Mouse (Mus musculus): ENCODE results near the gene Igfals. TPM values are rescaled to one million over a fixed set of nuclear protein-coding genes. Genes with fewer than 3 reads are reported as not detected.

The Igfals gene
- polyA plus RNA-seq, 1 experiment from 2014 or later, result 0.23 TPM

- Histone ChIP-seq H3K4me1 (peaks cover 27% of the 10 kb centered on the region), H3K27ac (no peak overlapping the region), H3K4me2 (replicated peaks) (no peak overlapping the region), H3K27me3 (no peaks in the 10 kb centered on the region), H3K9ac (no peak overlapping the region), H3K9me3 (replicated peaks) (no peaks in the 10 kb centered on the region), H3K36me3 (peaks cover 50% of the 10 kb centered on the region), H3K4me3 (no peak overlapping the region)
- 90% methylated on average over 3 of the region's 3 CpGs for WGBS
- no peak for ATAC-seq (ENCODE audit: low FRiP score)
Observed at GRCm38 (mm10) chr17:24888862-24889261, 23.1 kb downstream of the Igfals start.

- Histone ChIP-seq H3K4me3 (no peak overlapping the region), H3K9ac (no peak overlapping the region), H3K27ac (no peak overlapping the region), H3K4me1 (peaks cover 26% of the 10 kb centered on the region), H3K27me3 (no peaks in the 10 kb centered on the region), H3K36me3 (peaks cover 45% of the 10 kb centered on the region), H3K4me2 (replicated peaks) (no peak overlapping the region), H3K9me3 (replicated peaks) (no peaks in the 10 kb centered on the region)
- ATAC-seq (ENCODE audit: low FRiP score), result no peak
- WGBS, result 90% methylated on average over 19 of the region's 19 CpGs
Observed at GRCm38 (mm10) chr17:24890151-24891092, 24.6 kb downstream of the Igfals start.

GRCm38 (mm10) chr17:24891321-24891720 lies 25.5 kb downstream of the Igfals start:
- no peak overlapping the region for H3K4me3 ChIP-seq
- H3K27ac ChIP-seq, result no peak overlapping the region
- no peaks in the 10 kb centered on the region for H3K27me3 ChIP-seq
- H3K4me2 ChIP-seq (replicated peaks), result no peak overlapping the region
- peaks cover 31% of the 10 kb centered on the region for H3K4me1 ChIP-seq
- WGBS, result 88% methylated on average over 13 of the region's 13 CpGs
- ATAC-seq (ENCODE audit: low FRiP score), result no peak
- no peak overlapping the region for H3K9ac ChIP-seq
- no peaks in the 10 kb centered on the region for H3K9me3 ChIP-seq (replicated peaks)
- H3K36me3 ChIP-seq, result peaks cover 45% of the 10 kb centered on the region

- Histone ChIP-seq H3K4me1 (peaks cover 35% of the 10 kb centered on the region), H3K4me2 (replicated peaks) (no peak overlapping the region), H3K4me3 (no peak overlapping the region), H3K27me3 (no peaks in the 10 kb centered on the region), H3K36me3 (peaks cover 51% of the 10 kb centered on the region), H3K9me3 (replicated peaks) (no peaks in the 10 kb centered on the region), H3K27ac (no peak overlapping the region), H3K9ac (no peak overlapping the region)
- WGBS, result 89% methylated on average over 12 of the region's 12 CpGs
- no peak for ATAC-seq (ENCODE audit: low FRiP score)
Observed at GRCm38 (mm10) chr17:24892785-24893184, 27.0 kb downstream of the Igfals start.

DNA sequence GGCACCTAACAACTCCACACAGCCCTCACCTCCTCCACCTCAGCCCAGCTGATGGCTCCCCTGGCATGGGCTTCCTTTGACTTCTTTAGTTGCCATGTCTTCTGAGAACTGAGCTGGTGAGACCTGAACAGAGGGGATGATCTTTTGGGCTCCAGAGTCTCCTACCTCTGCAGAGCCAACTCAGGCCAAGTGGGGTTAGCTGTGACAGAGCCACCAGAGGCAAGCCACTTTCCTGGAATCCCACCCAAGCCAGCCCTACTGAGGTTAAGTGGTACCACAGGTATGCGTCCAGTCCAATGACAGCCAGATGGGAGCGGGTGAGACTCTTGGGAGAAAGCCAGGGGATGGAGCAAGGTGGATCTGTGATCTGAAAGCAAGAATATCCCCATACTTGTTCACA lies 27.5 kb downstream of the Igfals start:
- ATAC-seq (ENCODE audit: low FRiP score), result no peak
- H3K4me2 ChIP-seq (replicated peaks), result no peak overlapping the region

DNA sequence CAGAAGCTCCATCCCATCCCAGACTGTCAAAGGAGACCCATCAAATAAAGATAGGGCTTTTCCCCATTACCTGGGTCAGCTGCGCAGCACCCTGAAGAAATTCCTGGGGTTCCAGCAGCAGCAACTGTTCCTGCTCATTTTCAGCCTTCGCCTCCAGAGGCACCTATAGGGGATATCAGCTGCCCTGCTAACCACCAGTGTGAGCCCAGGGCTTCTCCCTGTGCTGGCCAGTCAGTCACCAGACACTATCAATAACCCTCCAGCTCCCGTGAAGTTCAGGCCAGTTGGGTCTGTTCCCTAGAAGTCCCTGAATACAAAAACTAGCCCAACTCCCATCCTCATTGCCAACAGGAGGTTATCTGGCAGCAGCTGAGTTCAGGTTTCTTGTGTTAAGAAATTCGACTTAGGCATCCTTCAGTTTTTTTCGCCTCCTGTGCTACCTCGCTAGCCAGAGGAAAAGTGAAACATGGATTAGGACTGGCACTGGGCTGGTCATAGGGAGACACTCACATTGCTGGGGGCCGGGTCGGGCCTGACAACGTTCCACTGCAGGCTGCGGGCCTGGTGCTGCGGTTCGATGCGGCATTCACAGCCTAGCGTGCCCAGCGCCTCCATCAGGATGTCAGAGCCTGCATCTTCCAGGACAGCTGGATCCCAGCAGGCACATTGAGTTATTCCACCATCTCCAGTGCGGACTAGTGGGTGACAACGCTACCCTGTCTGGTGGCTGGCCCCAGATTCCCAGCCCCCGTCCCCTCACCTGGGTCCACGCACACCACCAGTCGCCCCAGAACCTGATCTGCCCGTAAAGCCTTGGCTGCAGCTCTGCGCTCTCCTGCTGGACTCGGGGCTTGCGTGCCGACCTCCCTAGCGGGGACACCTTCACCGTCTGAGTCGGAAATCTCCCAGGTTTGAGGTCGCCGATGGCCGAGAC lies 28.5 kb downstream of the Igfals start:
- peak overlapping the region; percentile 83 for H3K27ac ChIP-seq
- no peaks in the 10 kb centered on the region for H3K9me3 ChIP-seq (replicated peaks)
- H3K36me3 ChIP-seq, result peaks cover 63% of the 10 kb centered on the region
- ATAC-seq (ENCODE audit: low FRiP score), result peak; percentile 5; the same call in 1 of the 2 replicates
- peaks cover 34% of the 10 kb centered on the region for H3K4me1 ChIP-seq
- peak overlapping the region; percentile 78 for H3K4me3 ChIP-seq
- H3K9ac ChIP-seq, result peak overlapping the region; percentile 89
- no peaks in the 10 kb centered on the region for H3K27me3 ChIP-seq
- H3K4me2 ChIP-seq (replicated peaks), result peak overlapping the region; percentile 98
- WGBS, result 11% methylated on average over 31 of the region's 31 CpGs

More for the DNA sequence above, 27.5 kb downstream of the Igfals start:
- Histone ChIP-seq H3K27ac (no peak overlapping the region), H3K36me3 (peaks cover 55% of the 10 kb centered on the region), H3K9ac (no peak overlapping the region), H3K27me3 (no peaks in the 10 kb centered on the region), H3K4me3 (no peak overlapping the region), H3K4me1 (peaks cover 34% of the 10 kb centered on the region), H3K9me3 (replicated peaks) (no peaks in the 10 kb centered on the region)
- WGBS, result 100% methylated on average over 2 of the region's 2 CpGs

DNA sequence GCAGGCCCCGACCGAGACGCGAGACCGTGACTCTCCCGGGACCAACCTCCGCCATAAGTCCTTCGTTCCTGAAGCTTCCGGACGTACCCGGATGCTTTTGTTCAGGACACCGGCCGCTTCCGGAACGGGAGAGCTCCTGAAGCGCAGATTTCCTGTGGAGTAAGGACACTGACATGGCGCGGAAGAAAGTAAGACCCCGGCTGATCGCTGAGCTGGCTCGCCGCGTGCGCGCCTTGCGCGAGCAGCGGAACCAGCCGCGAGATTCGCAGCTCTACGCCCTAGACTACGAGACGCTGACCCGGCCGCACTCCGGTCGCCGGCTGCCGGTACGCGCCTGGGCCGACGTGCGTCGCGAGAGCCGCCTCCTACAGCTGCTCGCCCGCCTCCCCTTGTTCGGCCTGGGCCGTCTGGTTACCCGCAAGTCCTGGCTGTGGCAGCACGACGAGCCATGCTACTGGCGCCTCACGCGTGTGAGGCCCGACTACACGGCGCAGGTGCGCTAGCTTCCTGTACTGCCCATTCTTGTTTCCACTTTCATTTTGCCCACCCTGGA lies 29.3 kb downstream of the Igfals start, which contains the start of the genes Eme2 and Mrps34:
Gene Eme2 (minus strand): TSS at position 93 of the 553 bp plus-strand sequence.
Gene Mrps34 (plus strand): TSS at position 122 of the 553 bp plus-strand sequence.
- H3K4me1 ChIP-seq, result peaks cover 34% of the 10 kb centered on the region
- under 1% methylated on average over 62 of the region's 62 CpGs for WGBS
- H3K36me3 ChIP-seq, result peaks cover 65% of the 10 kb centered on the region
- peak within 1 kb of the TSS; percentile 78 for H3K4me3 ChIP-seq
- no peaks in the 10 kb centered on the region for H3K27me3 ChIP-seq
- peak within 1 kb of the TSS; percentile 83 for H3K27ac ChIP-seq
- H3K9ac ChIP-seq, result peak within 1 kb of the TSS; percentile 89
- peak within 1 kb of the TSS; percentile 98 for H3K4me2 ChIP-seq (replicated peaks)
- H3K9me3 ChIP-seq (replicated peaks), result no peaks in the 10 kb centered on the region
- ATAC-seq (ENCODE audit: low FRiP score), result peak; percentile 44

DNA sequence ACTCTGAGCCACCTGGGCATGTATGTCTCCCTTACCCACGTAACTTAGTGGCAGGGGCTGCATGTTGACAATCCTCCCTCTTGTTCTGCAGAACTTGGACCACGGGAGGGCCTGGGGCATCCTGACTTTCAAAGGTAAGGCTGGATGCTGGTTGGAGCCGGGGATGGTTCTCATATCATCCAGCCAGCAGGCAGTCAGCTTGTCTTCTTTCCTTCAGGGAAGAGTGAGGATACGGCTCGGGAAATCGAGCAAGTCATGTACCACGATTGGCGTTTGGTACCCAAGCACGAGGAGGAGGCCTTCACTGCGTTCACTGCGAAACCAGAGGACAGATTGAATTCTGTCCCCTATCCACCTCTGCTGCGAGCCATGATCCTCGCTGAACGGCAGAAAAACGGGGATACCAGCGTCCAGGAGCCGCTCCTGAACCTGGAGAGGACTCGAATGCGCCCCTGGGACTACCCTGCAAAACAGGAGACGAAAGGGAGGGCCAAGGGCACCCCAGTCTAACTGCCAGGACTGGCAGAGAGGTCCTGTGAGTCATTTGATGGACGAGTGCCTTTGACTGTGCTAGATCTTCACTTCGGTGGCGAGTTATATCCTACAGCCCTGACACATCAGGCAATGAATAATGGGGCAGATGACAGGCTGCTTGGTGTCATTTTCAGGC lies 29.9 kb downstream of the Igfals start:
- H3K4me2 ChIP-seq (replicated peaks), result peak overlapping the region; percentile 98
- peak; percentile 7; the same call in 1 of the 2 replicates for ATAC-seq (ENCODE audit: low FRiP score)
- no peaks in the 10 kb centered on the region for H3K27me3 ChIP-seq
- H3K4me1 ChIP-seq, result peaks cover 34% of the 10 kb centered on the region
- no peaks in the 10 kb centered on the region for H3K9me3 ChIP-seq (replicated peaks)
- WGBS, result 16% methylated on average over 23 of the region's 23 CpGs
- H3K9ac ChIP-seq, result peak overlapping the region; percentile 89
- H3K27ac ChIP-seq, result peak overlapping the region; percentile 83
- peak overlapping the region; percentile 78 for H3K4me3 ChIP-seq
- peaks cover 65% of the 10 kb centered on the region for H3K36me3 ChIP-seq

DNA sequence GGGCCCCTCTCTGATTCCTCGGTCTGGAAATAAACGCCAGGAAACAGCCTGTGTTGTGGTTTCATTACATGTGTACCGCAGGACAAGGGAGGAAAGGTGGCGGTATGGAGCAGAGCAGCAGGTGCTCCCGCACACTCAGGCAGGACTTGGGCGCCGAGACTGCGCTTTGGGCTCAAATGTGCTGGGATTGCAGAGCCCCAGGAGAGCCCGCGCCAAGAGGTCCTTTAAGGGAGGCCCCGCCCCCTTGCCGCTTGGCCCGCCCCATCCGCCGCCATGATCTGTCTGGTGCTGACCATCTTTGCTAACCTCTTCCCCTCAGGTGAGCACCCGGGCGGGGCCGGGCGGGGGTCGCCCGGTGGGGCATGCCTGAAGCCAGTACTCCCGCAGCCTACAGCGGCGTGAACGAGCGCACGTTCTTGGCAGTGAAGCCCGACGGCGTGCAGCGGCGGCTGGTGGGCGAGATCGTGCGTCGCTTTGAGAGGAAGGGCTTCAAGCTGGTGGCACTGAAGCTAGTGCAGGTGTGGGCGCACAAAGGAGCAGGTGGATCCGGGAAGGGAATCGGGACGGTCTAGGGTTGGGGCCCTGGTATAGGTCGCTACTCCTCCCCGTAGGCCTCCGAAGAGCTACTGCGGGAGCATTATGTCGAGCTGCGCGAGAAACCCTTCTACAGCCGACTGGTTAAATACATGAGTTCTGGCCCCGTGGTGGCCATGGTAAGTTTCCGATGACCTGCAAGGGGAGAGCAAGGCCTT lies 30.6 kb downstream of the Igfals start, which contains the start of gene Nme3:
Gene Nme3 (plus strand): TSS at position 260 of the 752 bp plus-strand sequence.
- H3K4me3 ChIP-seq, result peak within 1 kb of the TSS; percentile 78
- 2% methylated on average over 46 of the region's 50 CpGs for WGBS
- H3K36me3 ChIP-seq, result peaks cover 65% of the 10 kb centered on the region
- no peaks in the 10 kb centered on the region for H3K27me3 ChIP-seq
- H3K4me1 ChIP-seq, result peaks cover 34% of the 10 kb centered on the region
- peak within 1 kb of the TSS; percentile 83 for H3K27ac ChIP-seq
- peak; percentile 79 for ATAC-seq (ENCODE audit: low FRiP score)
- H3K9ac ChIP-seq, result peak within 1 kb of the TSS; percentile 89
- peak within 1 kb of the TSS; percentile 98 for H3K4me2 ChIP-seq (replicated peaks)
- H3K9me3 ChIP-seq (replicated peaks), result no peaks in the 10 kb centered on the region

GRCm38 (mm10) chr17:24896993-24897269 lies 31.1 kb downstream of the Igfals start:
- no peaks in the 10 kb centered on the region for H3K27me3 ChIP-seq
- H3K9ac ChIP-seq, result peak overlapping the region; percentile 89
- H3K4me3 ChIP-seq, result peak overlapping the region; percentile 78
- peak overlapping the region; percentile 98 for H3K4me2 ChIP-seq (replicated peaks)
- H3K36me3 ChIP-seq, result peaks cover 65% of the 10 kb centered on the region
- ATAC-seq (ENCODE audit: low FRiP score), result no peak
- H3K4me1 ChIP-seq, result peaks cover 34% of the 10 kb centered on the region
- 39% methylated on average over 11 of the region's 11 CpGs for WGBS
- H3K27ac ChIP-seq, result peak overlapping the region; percentile 83; the same call in 1 of the 2 replicates
- H3K9me3 ChIP-seq (replicated peaks), result no peaks in the 10 kb centered on the region

DNA sequence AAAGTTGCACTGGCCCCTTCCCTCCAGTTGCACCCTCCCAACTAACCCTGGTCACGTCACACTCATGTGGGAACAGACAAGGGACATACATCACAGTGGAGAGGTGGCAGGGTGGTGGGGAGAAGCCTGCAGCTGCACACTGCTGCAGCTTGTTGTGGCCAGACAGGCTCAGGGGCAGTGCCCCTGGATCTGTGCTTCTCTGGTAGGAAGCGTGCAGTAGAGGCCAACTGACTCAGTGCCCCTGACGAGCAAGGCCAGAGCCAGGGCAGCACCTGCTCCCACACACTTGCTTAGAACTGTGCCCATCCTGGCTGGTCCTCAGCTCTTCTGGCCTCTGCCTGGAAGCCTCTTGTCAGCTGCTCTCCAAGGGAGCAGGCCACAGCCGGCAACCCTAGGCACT lies 31.8 kb downstream of the Igfals start:
- ATAC-seq (ENCODE audit: low FRiP score), result no peak
- Histone ChIP-seq H3K4me3 (peak overlapping the region; percentile 78; the same call in 1 of the 2 replicates), H3K4me2 (replicated peaks) (peak overlapping the region; percentile 98), H3K36me3 (peaks cover 65% of the 10 kb centered on the region), H3K9me3 (replicated peaks) (no peaks in the 10 kb centered on the region), H3K27ac (no peak overlapping the region), H3K4me1 (peaks cover 34% of the 10 kb centered on the region), H3K9ac (0 out of 2 replicates have a peak overlapping the region, but pooled peaks have one; percentile 14), H3K27me3 (no peaks in the 10 kb centered on the region)
- 88% methylated on average over 4 of the region's 4 CpGs for WGBS
